ENCODE assay signal across 8 mouse cellular contexts in genomic region chr16:35248825-35249224, GRCm38 (mm10).
DNase-seq lines count a peak whose midpoint lies in the region; TF ChIP-seq lines count a peak whose summit lies in the region.
"Had no signal": no experiment of that assay in that cellular context is flagged by ENCODE, and none has a peak within 500 bp of the region (broad histone marks: within the 10 kb centered on the region; RNA-seq: fewer than 3 reads in every experiment).

No protein-coding gene starts in this region.

- no peaks in the 10 kb centered on the region for H3K27me3 ChIP-seq in cerebellum, adult 2 months (ENCODE audit: control insufficient read depth, insufficient read depth, low read length)
- H3K27me3 ChIP-seq: limb, embryonic 12.5 days had no signal

- H3K4me1 ChIP-seq in cerebellum, adult 2 months (ENCODE audit: control insufficient read depth, insufficient read depth, low read length) = peaks cover 25% of the 10 kb centered on the region

- H3K27ac ChIP-seq in cerebellum, adult 2 months (ENCODE audit: insufficient read depth, low read length) = no peak overlapping the region
- H3K27ac ChIP-seq: limb, embryonic 12.5 days had no signal

- intact Hi-C loops in left cerebral cortex, postnatal 4 days (cut with DNase I) = no loop called here
- intact Hi-C loops in left cerebral cortex, postnatal 36 days (cut with DNase I) = no loop called here

- TF ChIP-seq POLR2A in cerebellum, adult 2 months (IDR thresholded peaks at IDR 0.05; ENCODE audit: borderline replicate concordance, insufficient read depth, low read length) = no peak

- TF ChIP-seq CTCF in cerebellum, adult 2 months (IDR thresholded peaks at IDR 0.05; ENCODE audit: borderline replicate concordance, insufficient read depth, low read depth, low read length) = no peak

- peak; percentile 66 for DNase-seq in left cerebral cortex, postnatal 4 days
- no peak for DNase-seq in left cerebral cortex, adult 9 months (ENCODE audit: low spot score in 2 of 2)
- DNase-seq in cerebellum, adult 2 months = peak; percentile 66 to 70
- DNase-seq in gastrocnemius, adult 8-10 months (ENCODE audit: low spot score in 2 of 2) = peak; percentile 45 to 81
- peak; percentile 62 for DNase-seq in ovary, adult 18-20 months (ENCODE audit: low spot score)
- DNase-seq in frontal cortex, adult 2 months (ENCODE audit: extremely low spot score in 1 of 2, low spot score in 1 of 2) = no peak
- no peak for DNase-seq in left cerebral cortex, postnatal 36 days (ENCODE audit: low spot score in 2 of 2)

- no peak overlapping the region for H3K4me3 ChIP-seq in cerebellum, adult 2 months (replicated peaks; ENCODE audit: insufficient read depth, low read depth, low read length)
- H3K4me3 ChIP-seq: limb, embryonic 12.5 days had no signal

- 17% methylated on average over 9 of the region's 9 CpGs for WGBS in cerebellum, adult 2 months

Comparison
In these comparisons a context has a peak if more than half of its experiments do, and no peak if none do; other contexts are left out.
1. DNase-seq: peak in left cerebral cortex, postnatal 4 days (single experiment), cerebellum, adult 2 months (2 of 2), gastrocnemius, adult 8-10 months (2 of 2) and ovary, adult 18-20 months (single experiment); none in left cerebral cortex, adult 9 months (0 of 2), frontal cortex, adult 2 months (0 of 2) and left cerebral cortex, postnatal 36 days (0 of 2).